Mouse (Mus musculus): ENCODE measurements around the gene Ptpn7.

DNA sequence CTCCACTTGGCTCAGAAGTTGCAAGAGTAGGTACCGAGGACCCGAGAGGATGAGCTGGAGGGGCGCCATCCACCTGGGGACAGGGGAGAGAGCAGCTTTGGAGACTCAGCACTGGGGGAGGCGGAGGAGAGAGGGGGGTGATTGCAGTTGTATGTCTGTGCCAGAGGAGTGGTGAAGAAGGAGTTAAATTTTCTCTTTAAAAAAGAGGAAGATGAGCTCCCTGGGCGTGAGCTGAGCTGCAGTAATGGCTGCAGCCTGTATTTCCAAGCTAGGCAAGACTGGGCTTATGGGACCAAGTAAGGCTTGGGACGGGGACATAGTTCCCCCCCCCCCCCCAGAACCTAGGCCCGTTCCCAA, 15.2 kb downstream of the Ptpn7 start:
- TF ChIP-seq CTCF (IDR thresholded peaks at IDR 0.05), result no peak
- no peak for TF ChIP-seq EP300 (IDR thresholded peaks at IDR 0.05)

Data from lung, postnatal 0 days (tissue).